Mouse (Mus musculus): Measurements from ENCODE around the gene Pde10a. TPM values are rescaled to one million over a fixed set of nuclear protein-coding genes. Genes with fewer than 3 reads are reported as not detected.

The Pde10a gene
- polyA plus RNA-seq, 1 experiment: 3.9 TPM

GRCm38 (mm10) chr17:8523986-8524385, 1.2 kb upstream of the Pde10a start:
- Histone ChIP-seq H3K4me3 (replicated peaks) (no peak overlapping the region), H3K27me3 (replicated peaks) (peaks cover 78% of the 10 kb centered on the region)

GRCm38 (mm10) chr17:8524387-8525165, 596 bp upstream of the Pde10a start:
- Histone ChIP-seq H3K4me1 (peaks cover 22% of the 10 kb centered on the region), H3K4me3 (replicated peaks) (peak overlapping the region; percentile 85), H3K27me3 (replicated peaks) (peaks cover 78% of the 10 kb centered on the region), H3K36me3 (replicated peaks; ENCODE audit: low read length) (no peaks in the 10 kb centered on the region), H3K9me3 (no peaks in the 10 kb centered on the region)
- no peak for TF ChIP-seq GATA1 (IDR thresholded peaks at IDR 0.05; ENCODE audit: borderline replicate concordance, low read length)
- no peak for TF ChIP-seq FLI1 (IDR thresholded peaks at IDR 0.05; ENCODE audit: low read length)

More at GRCm38 (mm10) chr17:8523986-8524385, 1.2 kb upstream of the Pde10a start:
- H3K9me3 ChIP-seq: no peaks in the 10 kb centered on the region
- H3K4me1 ChIP-seq: peaks cover 22% of the 10 kb centered on the region
- TF ChIP-seq FLI1 (IDR thresholded peaks at IDR 0.05; ENCODE audit: low read length) (no peak), GATA1 (IDR thresholded peaks at IDR 0.05; ENCODE audit: borderline replicate concordance, low read length) (no peak)
- no peaks in the 10 kb centered on the region for H3K36me3 ChIP-seq (replicated peaks; ENCODE audit: low read length)

DNA sequence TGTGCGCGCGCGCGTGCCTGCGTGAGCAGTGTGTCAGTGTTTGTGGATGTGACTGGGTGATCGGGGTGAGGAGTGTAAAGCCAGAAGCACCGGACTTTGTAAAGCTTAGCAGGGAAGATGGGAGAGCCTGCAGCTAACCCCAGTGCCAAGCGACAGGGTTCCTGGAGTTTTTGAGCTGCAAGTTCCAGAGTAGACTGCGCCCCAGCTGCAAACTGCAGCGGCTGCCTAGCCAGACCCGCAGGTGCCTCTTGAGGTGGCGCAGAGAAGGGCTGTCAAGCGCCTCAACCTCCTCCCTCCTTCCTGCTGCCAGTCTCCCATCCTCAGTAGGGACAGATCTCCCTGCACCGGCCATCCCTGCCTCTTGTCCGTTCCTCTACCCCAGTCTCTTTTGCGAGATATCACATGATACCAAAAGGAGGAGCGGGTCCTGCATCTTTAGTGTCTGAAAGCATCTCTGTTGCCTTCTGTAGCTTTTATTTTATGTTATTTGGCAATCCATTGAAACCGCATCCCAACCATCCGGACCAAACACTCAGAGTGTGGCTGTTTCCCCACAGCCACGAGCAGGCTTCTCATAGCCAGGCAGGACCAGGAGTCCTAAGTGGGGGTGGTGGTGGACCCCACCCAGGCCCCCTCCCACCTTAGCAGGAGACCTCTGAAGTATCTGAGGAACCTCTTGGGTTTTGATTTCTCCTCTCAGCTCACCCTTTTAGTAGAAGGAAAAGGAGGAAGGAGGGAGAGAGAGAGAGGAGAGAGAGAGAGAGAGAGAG, 984 bp downstream of the Pde10a start:
- H3K4me1 ChIP-seq: peaks cover 22% of the 10 kb centered on the region
- no peaks in the 10 kb centered on the region for H3K36me3 ChIP-seq (replicated peaks; ENCODE audit: low read length)
- TF ChIP-seq GATA1 (IDR thresholded peaks at IDR 0.05; ENCODE audit: borderline replicate concordance, low read length): no peak
- no peak for TF ChIP-seq FLI1 (IDR thresholded peaks at IDR 0.05; ENCODE audit: low read length)
- no peaks in the 10 kb centered on the region for H3K9me3 ChIP-seq
- peaks cover 67% of the 10 kb centered on the region for H3K27me3 ChIP-seq (replicated peaks)
- peak overlapping the region; percentile 44 for H3K4me3 ChIP-seq (replicated peaks)

DNA sequence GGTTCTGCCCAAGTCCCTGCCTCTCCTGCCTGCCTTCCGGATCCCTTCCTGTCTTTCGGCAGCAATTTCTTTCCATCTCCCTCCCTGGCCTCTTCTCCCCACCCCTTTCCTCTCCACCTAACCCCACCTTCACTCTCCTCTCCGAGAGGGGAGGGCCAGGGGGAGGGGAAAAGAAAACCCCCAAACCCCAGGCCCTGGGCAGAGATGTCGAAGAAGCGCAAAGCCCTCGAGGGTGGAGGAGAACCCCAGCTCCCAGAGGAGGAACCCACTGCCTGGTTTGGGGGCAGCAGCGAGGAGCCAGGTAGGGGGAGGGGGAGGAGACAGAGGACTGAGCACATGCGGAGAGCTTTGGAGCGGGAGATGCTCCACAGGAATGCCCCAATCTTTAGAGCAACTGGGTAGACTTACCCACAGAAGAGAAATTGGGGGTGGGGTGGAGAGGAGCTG, 1.7 kb downstream of the Pde10a start:
- peaks cover 65% of the 10 kb centered on the region for H3K27me3 ChIP-seq (replicated peaks)

GRCm38 (mm10) chr17:8528641-8529040, 3.5 kb downstream of the Pde10a start:
- H3K9me3 ChIP-seq: no peaks in the 10 kb centered on the region
- H3K27me3 ChIP-seq (replicated peaks): peaks cover 48% of the 10 kb centered on the region
- TF ChIP-seq FLI1 (IDR thresholded peaks at IDR 0.05; ENCODE audit: low read length) (no peak), GATA1 (IDR thresholded peaks at IDR 0.05; ENCODE audit: borderline replicate concordance, low read length) (no peak)
- H3K36me3 ChIP-seq (replicated peaks; ENCODE audit: low read length): no peaks in the 10 kb centered on the region
- H3K4me1 ChIP-seq: peaks cover 22% of the 10 kb centered on the region
- no peak overlapping the region for H3K4me3 ChIP-seq (replicated peaks)

More for the DNA sequence above, 1.7 kb downstream of the Pde10a start:
- no peak for TF ChIP-seq GATA1 (IDR thresholded peaks at IDR 0.05; ENCODE audit: borderline replicate concordance, low read length)
- TF ChIP-seq FLI1 (IDR thresholded peaks at IDR 0.05; ENCODE audit: low read length): no peak
- no peak overlapping the region for H3K4me3 ChIP-seq (replicated peaks)
- H3K4me1 ChIP-seq: peaks cover 22% of the 10 kb centered on the region
- no peaks in the 10 kb centered on the region for H3K9me3 ChIP-seq
- H3K36me3 ChIP-seq (replicated peaks; ENCODE audit: low read length): no peaks in the 10 kb centered on the region

DNA sequence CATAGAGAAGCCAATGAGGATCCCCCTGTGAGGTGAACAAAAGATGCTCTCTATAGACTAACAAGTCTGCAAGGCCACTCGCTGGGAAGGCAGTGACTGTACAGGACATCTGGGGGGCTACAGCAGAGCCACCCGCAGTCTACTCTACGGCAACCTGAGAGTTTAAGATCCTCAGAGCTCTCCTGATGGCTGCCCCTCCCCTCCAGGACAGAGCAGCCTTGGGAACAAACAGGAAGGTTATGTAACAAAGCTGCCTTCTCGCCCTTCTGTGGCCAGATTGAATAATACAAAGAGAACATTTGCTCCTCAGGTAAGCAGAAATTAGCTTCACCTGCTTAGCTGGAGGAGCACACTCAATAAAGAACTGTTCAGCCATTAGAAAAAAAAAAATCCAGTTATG, 7.4 kb downstream of the Pde10a start:
- no peak for TF ChIP-seq FLI1 (IDR thresholded peaks at IDR 0.05; ENCODE audit: low read length)
- TF ChIP-seq GATA1 (IDR thresholded peaks at IDR 0.05; ENCODE audit: borderline replicate concordance, low read length): no peak
- H3K9me3 ChIP-seq: 0 out of 2 replicates have a peak, but pooled peaks cover 2% of the 10 kb centered on the region
- H3K4me3 ChIP-seq (replicated peaks): no peak overlapping the region
- no peaks in the 10 kb centered on the region for H3K4me1 ChIP-seq
- peaks cover 13% of the 10 kb centered on the region for H3K27me3 ChIP-seq (replicated peaks)
- no peaks in the 10 kb centered on the region for H3K36me3 ChIP-seq (replicated peaks; ENCODE audit: low read length)

DNA sequence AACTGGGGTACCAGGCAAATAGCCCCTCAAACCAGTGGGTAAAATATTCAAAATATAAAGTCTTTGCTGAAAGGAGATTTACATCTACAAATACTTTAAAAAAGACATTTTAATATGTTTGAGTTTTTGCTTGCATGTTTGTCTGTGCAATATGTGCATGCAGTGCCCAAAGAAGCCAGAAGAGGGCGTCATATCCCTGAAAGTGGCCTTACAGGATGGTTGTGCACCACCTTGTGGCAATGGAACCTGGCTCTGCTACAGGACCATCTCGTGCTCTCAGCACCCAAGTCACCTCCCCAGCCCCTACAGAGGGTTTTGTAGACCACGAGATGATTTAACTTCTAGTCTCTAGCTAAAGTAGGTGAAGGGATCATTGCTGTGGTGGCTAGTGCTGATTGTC, 8.7 kb downstream of the Pde10a start:
- no peaks in the 10 kb centered on the region for H3K36me3 ChIP-seq (replicated peaks; ENCODE audit: low read length)
- H3K27me3 ChIP-seq (replicated peaks): peaks cover 7% of the 10 kb centered on the region
- H3K4me1 ChIP-seq: no peaks in the 10 kb centered on the region
- no peak overlapping the region for H3K4me3 ChIP-seq (replicated peaks)
- H3K9me3 ChIP-seq: 0 out of 2 replicates have a peak, but pooled peaks cover 2% of the 10 kb centered on the region
- TF ChIP-seq FLI1 (IDR thresholded peaks at IDR 0.05; ENCODE audit: low read length) (no peak), GATA1 (IDR thresholded peaks at IDR 0.05; ENCODE audit: borderline replicate concordance, low read length) (no peak)

- Histone ChIP-seq H3K4me1 (no peaks in the 10 kb centered on the region), H3K9me3 (0 out of 2 replicates have a peak, but pooled peaks cover 2% of the 10 kb centered on the region), H3K27me3 (replicated peaks) (peaks cover 4% of the 10 kb centered on the region), H3K4me3 (replicated peaks) (no peak overlapping the region), H3K36me3 (replicated peaks; ENCODE audit: low read length) (no peaks in the 10 kb centered on the region)
- no peak for TF ChIP-seq FLI1 (IDR thresholded peaks at IDR 0.05; ENCODE audit: low read length)
- TF ChIP-seq GATA1 (IDR thresholded peaks at IDR 0.05; ENCODE audit: borderline replicate concordance, low read length): no peak
These were observed 11.3 kb downstream of the Pde10a start for GRCm38 (mm10) chr17:8536522-8536921.

DNA sequence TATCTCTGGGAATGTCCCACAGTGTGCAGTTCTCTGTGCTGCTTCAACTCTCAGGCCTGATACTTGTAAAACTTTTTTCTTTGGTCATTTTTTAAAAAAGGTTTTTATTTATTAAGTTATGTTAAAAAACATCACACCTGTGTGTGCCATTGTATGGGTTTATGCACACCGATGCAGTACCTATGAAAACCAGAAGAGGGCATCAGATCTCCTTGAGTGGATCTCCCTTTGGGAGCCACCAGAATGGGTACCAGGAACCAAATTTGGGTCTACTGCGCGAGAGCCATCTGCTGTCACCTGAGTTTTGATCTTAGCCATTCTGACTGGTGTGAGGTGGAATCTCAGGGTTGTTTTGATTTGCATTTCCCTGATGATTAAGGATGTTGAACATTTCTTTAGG, 12.9 kb downstream of the Pde10a start:
- H3K36me3 ChIP-seq (replicated peaks; ENCODE audit: low read length): no peaks in the 10 kb centered on the region
- no peak for TF ChIP-seq FLI1 (IDR thresholded peaks at IDR 0.05; ENCODE audit: low read length)
- TF ChIP-seq GATA1 (IDR thresholded peaks at IDR 0.05; ENCODE audit: borderline replicate concordance, low read length): no peak

More for the DNA sequence above, 12.9 kb downstream of the Pde10a start:
- Histone ChIP-seq H3K9me3 (0 out of 2 replicates have a peak, but pooled peaks cover 2% of the 10 kb centered on the region), H3K27me3 (replicated peaks) (peaks cover 4% of the 10 kb centered on the region), H3K4me1 (no peaks in the 10 kb centered on the region), H3K4me3 (replicated peaks) (no peak overlapping the region)

Measured in megakaryocyte, embryonic 14.5 days (primary cell).